Mouse (Mus musculus) hindbrain, postnatal 0 days (tissue): ENCODE results near the gene Aldh5a1. TPM values are rescaled to one million over a fixed set of nuclear protein-coding genes. Genes with fewer than 3 reads are reported as not detected.
A peak's percentile ranks its signal among the peaks of the same experiment; 100 is the strongest.

ENCODE experiments used
- ATAC-seq: fragments of 200-750 bp; cut with Nextera tagmentation; 2 replicates; pipeline ENCODE4 v1.8.0; 2017; ENCODE audit warnings: mild to moderate bottlenecking, moderate TSS enrichment, moderate library complexity
- DNase-seq: peaks from one replicate; pipeline ENCODE4 v3.0.0-alpha.2; 2015; ENCODE audit warnings: low spot score
- H3K27ac ChIP-seq: fragments of 300-500 bp; sonication (generic); 2 replicates; pipeline ENCODE4 v1.5.1; 2014; ENCODE audit warnings: mild to moderate bottlenecking
- H3K27me3 ChIP-seq: fragments of 300-500 bp; sonication (generic); 2 replicates; pipeline ENCODE4 v1.6.1; 2014; ENCODE audit warnings: low read length, mixed read lengths; ENCODE audit not compliant: insufficient read depth
- H3K36me3 ChIP-seq: fragments of 300-500 bp; sonication (generic); 2 replicates; pipeline ENCODE4 v1.6.1; 2014; ENCODE audit warnings: low read length, mixed read lengths; ENCODE audit not compliant: insufficient read depth
- H3K4me1 ChIP-seq: fragments of 300-500 bp; sonication (generic); 2 replicates; pipeline ENCODE4 v1.6.1; 2014; ENCODE audit warnings: antibody characterized with exemption, low read length, mixed read lengths; ENCODE audit not compliant: insufficient read depth
- H3K4me2 ChIP-seq: fragments of 300-500 bp; sonication (generic); 2 replicates; pipeline ENCODE4 v1.6.1; 2014; ENCODE audit warnings: low read depth, mild to moderate bottlenecking, low read length, moderate library complexity, mixed read lengths
- H3K4me3 ChIP-seq: fragments of 300-500 bp; sonication (generic); 2 replicates; pipeline ENCODE4 v1.5.1; 2014; ENCODE audit warnings: low read length
- H3K9ac ChIP-seq: fragments of 300-500 bp; sonication (generic); replicated peaks from 2 replicates; pipeline ENCODE4 v1.6.1; 2014; ENCODE audit warnings: mild to moderate bottlenecking, low read length, moderate library complexity, mixed read lengths
- H3K9me3 ChIP-seq: fragments of 300-500 bp; sonication (generic); 2 replicates; pipeline ENCODE4 v1.6.1; 2016; ENCODE audit warnings: low read length, mixed read lengths
- CTCF ChIP-seq: IDR thresholded peaks from 2 replicates; pipeline ENCODE4 v1.5.1; 2016; ENCODE audit warnings: antibody characterized with exemption, control low read depth, low read depth
- WGBS: fragments of 180-500 bp; shearing (Covaris S2); extraction: QIAGEN DNeasy Blood & Tissue Kit; methylation state at CpG from one replicate; pipeline ENCODE4 v1.1.7; 2014; 5-methylcytosine and 5-hydroxymethylcytosine counted together
- polyA plus RNA-seq: library from polyadenylated mRNA; unstranded; fragments of >200 nt; fragmentation: Nextera tagmentation; extraction: Ambion mirVana; gene quantifications from 2 replicates; pipeline ENCODE4 v1.2.1, GENCODE M21; 2015
- total RNA-seq: library from RNA; depleted of rRNA; stranded (reverse); fragments of >200 nt; gene quantifications from 2 replicates; pipeline ENCODE4 v1.2.3, GENCODE M21; 2014

The Aldh5a1 gene
- total and polyA plus RNA-seq, 2 experiments from 2014 or later, result 16.9 to 46.3 TPM

DNA sequence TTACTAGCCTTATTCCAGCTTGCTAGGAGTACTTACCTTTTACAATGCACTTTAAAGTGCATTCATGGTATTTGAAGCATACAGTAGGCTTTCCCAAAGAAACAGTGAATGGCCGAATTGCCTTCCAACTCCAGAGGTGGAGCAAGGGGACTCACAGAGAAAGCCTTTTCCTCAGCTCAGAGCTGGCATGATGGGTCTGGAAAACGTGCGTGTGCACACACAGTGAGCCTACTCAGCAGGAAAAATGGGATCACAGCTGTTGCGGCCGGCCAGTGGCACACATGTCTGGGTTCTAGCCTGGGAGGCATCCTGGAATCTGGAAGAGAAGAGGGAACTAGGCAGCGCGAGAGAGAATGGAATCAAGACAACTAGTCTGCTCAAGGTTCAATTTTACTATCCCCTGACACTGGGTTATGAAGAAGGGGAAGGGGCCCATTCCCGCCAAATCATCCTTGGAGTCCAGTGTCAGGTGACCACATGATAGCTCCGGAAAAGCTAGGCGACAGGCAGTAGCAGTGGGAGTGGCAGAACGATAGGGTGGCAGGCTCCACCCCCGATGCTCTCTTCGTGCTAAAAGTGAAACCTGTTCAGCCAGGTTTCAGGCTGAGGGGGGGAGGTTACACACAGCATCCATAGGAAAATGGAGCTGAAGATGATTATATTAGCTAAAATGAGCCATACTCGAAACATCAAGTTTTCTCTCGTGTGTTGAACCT is 27.8 kb upstream of the Aldh5a1 start:
- 18% methylated on average over 15 of the region's 15 CpGs for WGBS
- Histone ChIP-seq H3K4me2 (peak overlapping the region; percentile 52), H3K36me3 (no peaks in the 10 kb centered on the region), H3K27me3 (no peaks in the 10 kb centered on the region), H3K4me3 (peak overlapping the region; percentile 29), H3K27ac (peak overlapping the region; percentile 64; the same call in 1 of the 2 replicates), H3K9me3 (no peaks in the 10 kb centered on the region), H3K9ac (peak overlapping the region; percentile 33; the same call in 1 of the 2 replicates), H3K4me1 (peaks cover 4% of the 10 kb centered on the region; the same call in 1 of the 2 replicates)
- ATAC-seq (peak; percentile 85), DNase-seq (peak; percentile 42)
- TF ChIP-seq CTCF, result no peak

DNA sequence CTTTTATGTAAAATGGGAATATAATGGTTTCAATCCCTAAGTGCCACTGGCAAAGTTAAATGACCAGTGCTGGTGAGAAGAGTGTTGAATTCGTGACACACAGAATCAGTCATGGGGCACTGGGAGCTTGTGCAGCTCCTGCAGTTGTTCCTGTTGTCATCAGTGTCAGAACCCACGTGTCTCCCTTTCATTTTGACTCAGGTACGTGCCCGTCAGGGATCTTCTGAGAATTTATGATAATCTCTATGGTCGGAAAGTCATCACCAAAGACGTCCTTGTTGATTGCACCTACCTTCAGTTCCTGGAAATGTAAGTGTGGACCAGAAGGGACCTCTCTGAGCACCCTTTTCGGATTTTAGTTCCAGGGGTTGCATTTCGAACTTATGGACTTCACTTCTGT is 24.7 kb upstream of the Aldh5a1 start:
- WGBS, result 86% methylated on average over 8 of the region's 8 CpGs
- Histone ChIP-seq H3K9me3 (no peaks in the 10 kb centered on the region), H3K27ac (no peak overlapping the region), H3K4me1 (peaks cover 4% of the 10 kb centered on the region; the same call in 1 of the 2 replicates), H3K27me3 (no peaks in the 10 kb centered on the region), H3K4me3 (no peak overlapping the region), H3K4me2 (no peak overlapping the region), H3K9ac (no peak overlapping the region), H3K36me3 (no peaks in the 10 kb centered on the region)
- no peak for TF ChIP-seq CTCF
- no peak for DNase-seq
- ATAC-seq, result no peak

DNA sequence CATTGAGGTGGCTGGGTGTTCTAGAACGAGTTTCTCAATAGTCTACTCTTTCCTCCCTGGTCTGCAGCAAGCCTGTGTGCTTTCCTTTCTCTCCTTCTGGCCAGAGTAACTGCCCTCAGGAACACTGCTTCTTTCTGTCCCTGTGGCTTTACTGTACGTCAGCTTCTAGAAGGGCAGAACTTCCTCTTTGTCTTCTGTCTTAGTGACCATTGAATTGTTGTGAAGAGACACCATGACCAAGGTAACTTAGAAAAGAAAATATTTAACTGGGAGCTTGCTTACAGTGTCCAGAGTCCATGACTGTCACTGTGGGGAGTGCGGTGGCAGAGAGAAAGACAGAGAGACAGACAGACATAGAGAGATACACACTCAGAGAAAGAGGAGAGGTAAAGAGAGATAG is 22.6 kb upstream of the Aldh5a1 start:
- TF ChIP-seq CTCF, result no peak
- H3K4me3 ChIP-seq, result no peak overlapping the region
- DNase-seq, result no peak

DNA sequence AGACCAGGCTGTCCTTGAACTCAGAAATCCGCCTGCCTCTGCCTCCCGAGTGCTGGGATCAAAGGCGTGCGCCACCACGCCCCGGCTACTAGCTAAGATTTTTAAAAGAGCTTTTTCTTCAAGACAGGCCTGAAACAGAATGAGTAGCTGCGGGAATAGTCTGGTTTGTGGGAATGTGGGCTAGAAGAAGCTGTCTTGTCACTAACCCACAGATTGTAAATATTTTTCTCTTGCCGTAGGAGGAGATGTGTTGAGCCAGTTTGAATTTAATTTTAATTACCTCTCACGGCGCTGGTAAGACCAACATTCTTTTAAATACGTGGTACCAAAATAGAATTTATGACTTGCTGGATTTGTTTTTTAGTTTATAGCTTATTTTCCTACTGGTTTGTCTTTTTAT is 21.2 kb upstream of the Aldh5a1 start:
- H3K4me1 ChIP-seq, result no peaks in the 10 kb centered on the region
- 92% methylated on average over 11 of the region's 11 CpGs for WGBS
- H3K9me3 ChIP-seq, result no peaks in the 10 kb centered on the region
- DNase-seq, result no peak
- H3K4me3 ChIP-seq, result no peak overlapping the region
- no peaks in the 10 kb centered on the region for H3K27me3 ChIP-seq
- no peak overlapping the region for H3K4me2 ChIP-seq
- H3K36me3 ChIP-seq, result no peaks in the 10 kb centered on the region
- no peak overlapping the region for H3K9ac ChIP-seq
- no peak for ATAC-seq
- H3K27ac ChIP-seq, result no peak overlapping the region
- no peak for TF ChIP-seq CTCF

More for the DNA sequence above, 22.6 kb upstream of the Aldh5a1 start:
- 77% methylated on average over 3 of the region's 3 CpGs for WGBS
- Histone ChIP-seq H3K27me3 (no peaks in the 10 kb centered on the region), H3K36me3 (no peaks in the 10 kb centered on the region), H3K27ac (no peak overlapping the region), H3K4me1 (no peaks in the 10 kb centered on the region), H3K4me2 (no peak overlapping the region), H3K9me3 (no peaks in the 10 kb centered on the region), H3K9ac (no peak overlapping the region)
- no peak for ATAC-seq

DNA sequence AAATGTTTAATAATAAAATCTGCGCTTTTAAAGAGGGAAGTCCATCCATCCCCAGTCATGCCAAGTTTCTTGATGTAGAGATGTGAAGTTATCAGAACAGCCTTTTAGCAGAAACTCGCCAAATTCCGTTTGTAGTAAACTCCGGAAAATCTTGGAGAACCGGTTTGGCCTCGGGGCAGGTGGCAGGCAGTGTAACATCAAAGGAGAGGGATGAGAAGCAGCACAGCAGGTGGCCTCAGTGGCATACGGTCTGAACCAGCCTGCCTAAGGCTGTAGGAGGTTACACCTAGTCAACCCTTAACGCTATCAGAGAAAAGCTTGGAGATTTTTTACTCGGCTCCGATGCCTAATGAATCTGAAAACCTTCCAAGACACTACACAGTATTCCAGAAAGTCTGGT is 18.0 kb upstream of the Aldh5a1 start:
- no peak for ATAC-seq
- H3K9ac ChIP-seq, result no peak overlapping the region
- no peak for DNase-seq
- H3K9me3 ChIP-seq, result no peaks in the 10 kb centered on the region
- no peaks in the 10 kb centered on the region for H3K27me3 ChIP-seq
- H3K4me1 ChIP-seq, result no peaks in the 10 kb centered on the region
- no peak overlapping the region for H3K4me3 ChIP-seq
- 27% methylated on average over 10 of the region's 10 CpGs for WGBS
- H3K36me3 ChIP-seq, result no peaks in the 10 kb centered on the region; the same call in 1 of the 2 replicates
- H3K27ac ChIP-seq, result no peak overlapping the region
- no peak for TF ChIP-seq CTCF
- no peak overlapping the region for H3K4me2 ChIP-seq

DNA sequence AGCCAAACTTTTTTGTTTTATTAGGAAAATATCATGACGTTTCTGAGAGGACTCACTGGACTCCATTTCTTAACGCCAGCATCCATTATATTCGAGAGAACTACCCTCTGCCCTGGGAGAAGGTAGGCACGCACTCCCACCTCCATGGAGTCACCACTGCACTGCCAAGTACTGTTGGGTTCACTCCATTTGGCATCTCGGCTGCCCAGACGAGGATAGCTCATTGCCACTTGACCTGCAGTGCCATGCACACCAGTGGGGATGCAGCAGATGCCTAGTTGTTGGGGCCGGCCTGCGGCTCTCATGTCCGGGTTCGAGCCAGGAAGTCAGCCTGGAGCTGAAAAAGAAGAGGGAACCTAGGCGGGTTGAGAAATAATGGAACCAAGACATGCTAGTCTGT is 17.6 kb upstream of the Aldh5a1 start:
- Histone ChIP-seq H3K27me3 (no peaks in the 10 kb centered on the region), H3K9me3 (no peaks in the 10 kb centered on the region), H3K4me1 (no peaks in the 10 kb centered on the region), H3K27ac (no peak overlapping the region), H3K4me2 (no peak overlapping the region), H3K9ac (no peak overlapping the region), H3K36me3 (no peaks in the 10 kb centered on the region; the same call in 1 of the 2 replicates), H3K4me3 (no peak overlapping the region)
- 62% methylated on average over 11 of the region's 11 CpGs for WGBS
- TF ChIP-seq CTCF, result no peak
- DNase-seq, result no peak
- no peak for ATAC-seq

DNA sequence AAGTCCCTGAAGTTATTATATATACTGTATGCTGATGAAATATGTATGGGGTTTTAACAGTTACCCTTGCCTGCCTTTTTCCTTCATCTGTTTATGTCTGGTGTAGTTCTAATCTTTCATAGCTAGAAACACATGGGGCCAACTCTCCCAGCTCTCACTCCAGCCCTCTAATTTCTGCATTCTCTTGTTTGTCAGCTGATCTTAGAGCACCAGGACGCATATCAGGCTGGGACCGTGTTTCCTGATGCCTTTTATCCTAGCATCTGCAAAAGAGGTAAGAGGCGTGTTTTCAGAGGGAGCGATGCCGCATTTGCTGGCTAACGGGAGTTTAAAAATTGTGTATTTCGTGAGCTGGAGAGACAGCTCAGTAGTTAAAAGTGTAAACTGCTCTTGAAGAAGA is 15.2 kb upstream of the Aldh5a1 start:
- 91% methylated on average over 7 of the region's 7 CpGs for WGBS
- no peak for ATAC-seq

More for the DNA sequence above, 15.2 kb upstream of the Aldh5a1 start:
- Histone ChIP-seq H3K9ac (no peak overlapping the region), H3K36me3 (no peaks in the 10 kb centered on the region; the same call in 1 of the 2 replicates), H3K27ac (no peak overlapping the region), H3K4me1 (no peaks in the 10 kb centered on the region), H3K9me3 (no peaks in the 10 kb centered on the region), H3K4me2 (no peak overlapping the region), H3K4me3 (no peak overlapping the region), H3K27me3 (no peaks in the 10 kb centered on the region)
- no peak for TF ChIP-seq CTCF
- DNase-seq, result no peak
